Mouse (Mus musculus): ENCODE data around the gene Eya4. TPM values are rescaled to one million over a fixed set of nuclear protein-coding genes. Genes with fewer than 3 reads are reported as not detected.

Gene Eya4
- polyA plus RNA-seq, 1 experiment from 2014 or later = 0.56 TPM

- H3K4me1 ChIP-seq (replicated peaks) = no peaks in the 10 kb centered on the region
- no peak overlapping the region for H3K4me2 ChIP-seq
- 63% methylated on average over 4 of the region's 4 CpGs for WGBS
- no peaks in the 10 kb centered on the region for H3K9me3 ChIP-seq
- H3K9ac ChIP-seq = no peak overlapping the region
- no peak overlapping the region for H3K4me3 ChIP-seq
- no peak overlapping the region for H3K27ac ChIP-seq (replicated peaks)
- ATAC-seq (ENCODE audit: low FRiP score, low read depth) = no peak
- no peaks in the 10 kb centered on the region for H3K36me3 ChIP-seq
- no peaks in the 10 kb centered on the region for H3K27me3 ChIP-seq
Measured at GRCm38 (mm10) chr10:23322275-23322674, 28.3 kb downstream of the Eya4 start.

- 93% methylated on average over 3 of the region's 3 CpGs for WGBS
- no peaks in the 10 kb centered on the region for H3K4me1 ChIP-seq (replicated peaks)
- no peak overlapping the region for H3K4me3 ChIP-seq
- no peaks in the 10 kb centered on the region for H3K27me3 ChIP-seq
- H3K9ac ChIP-seq = no peak overlapping the region
- H3K36me3 ChIP-seq = no peaks in the 10 kb centered on the region
- no peaks in the 10 kb centered on the region for H3K9me3 ChIP-seq
- ATAC-seq (ENCODE audit: low FRiP score, low read depth) = no peak
- no peak overlapping the region for H3K27ac ChIP-seq (replicated peaks)
- no peak overlapping the region for H3K4me2 ChIP-seq
Measured at GRCm38 (mm10) chr10:23295616-23296015, 55.0 kb downstream of the Eya4 start.

GRCm38 (mm10) chr10:23292495-23292894 is 58.1 kb downstream of the Eya4 start:
- no peak for ATAC-seq (ENCODE audit: low FRiP score, low read depth)
- Histone ChIP-seq H3K27me3 (no peaks in the 10 kb centered on the region), H3K4me1 (replicated peaks) (no peaks in the 10 kb centered on the region), H3K9me3 (no peaks in the 10 kb centered on the region), H3K4me2 (no peak overlapping the region), H3K36me3 (no peaks in the 10 kb centered on the region), H3K4me3 (no peak overlapping the region), H3K27ac (replicated peaks) (no peak overlapping the region), H3K9ac (no peak overlapping the region)
- WGBS = 71% methylated on average over 7 of the region's 7 CpGs

- Histone ChIP-seq H3K27ac (replicated peaks) (no peak overlapping the region), H3K4me3 (no peak overlapping the region), H3K9ac (no peak overlapping the region), H3K36me3 (no peaks in the 10 kb centered on the region), H3K4me2 (no peak overlapping the region), H3K9me3 (no peaks in the 10 kb centered on the region), H3K4me1 (replicated peaks) (no peaks in the 10 kb centered on the region), H3K27me3 (no peaks in the 10 kb centered on the region)
- 90% methylated on average over 3 of the region's 3 CpGs for WGBS
- no peak for ATAC-seq (ENCODE audit: low FRiP score, low read depth)
Measured at GRCm38 (mm10) chr10:23277371-23277770, 73.2 kb downstream of the Eya4 start.

GRCm38 (mm10) chr10:23271050-23271621 is 79.5 kb downstream of the Eya4 start:
- Histone ChIP-seq H3K9me3 (no peaks in the 10 kb centered on the region), H3K4me2 (no peak overlapping the region), H3K27me3 (no peaks in the 10 kb centered on the region), H3K9ac (no peak overlapping the region), H3K36me3 (no peaks in the 10 kb centered on the region), H3K4me1 (replicated peaks) (no peaks in the 10 kb centered on the region), H3K27ac (replicated peaks) (no peak overlapping the region), H3K4me3 (no peak overlapping the region)
- 38% methylated on average over 9 of the region's 9 CpGs for WGBS
- peak; percentile 66; the same call in 1 of the 2 replicates for ATAC-seq (ENCODE audit: low FRiP score, low read depth)

GRCm38 (mm10) chr10:23270502-23270901 is 80.1 kb downstream of the Eya4 start:
- Histone ChIP-seq H3K36me3 (no peaks in the 10 kb centered on the region), H3K4me1 (replicated peaks) (no peaks in the 10 kb centered on the region), H3K9me3 (no peaks in the 10 kb centered on the region), H3K9ac (no peak overlapping the region), H3K27me3 (no peaks in the 10 kb centered on the region), H3K4me2 (no peak overlapping the region), H3K4me3 (no peak overlapping the region), H3K27ac (replicated peaks) (no peak overlapping the region)
- no peak for ATAC-seq (ENCODE audit: low FRiP score, low read depth)
- 72% methylated on average over 2 of the region's 2 CpGs for WGBS

- Histone ChIP-seq H3K4me1 (replicated peaks) (no peaks in the 10 kb centered on the region), H3K27me3 (no peaks in the 10 kb centered on the region), H3K9ac (no peak overlapping the region), H3K27ac (replicated peaks) (no peak overlapping the region), H3K36me3 (no peaks in the 10 kb centered on the region), H3K4me2 (no peak overlapping the region), H3K4me3 (no peak overlapping the region), H3K9me3 (no peaks in the 10 kb centered on the region)
- WGBS = 55% methylated on average over 4 of the region's 4 CpGs
- ATAC-seq (ENCODE audit: low FRiP score, low read depth) = no peak
Measured at GRCm38 (mm10) chr10:23252180-23252579, 98.4 kb downstream of the Eya4 start.

- ATAC-seq (ENCODE audit: low FRiP score, low read depth) = no peak
- Histone ChIP-seq H3K9me3 (no peaks in the 10 kb centered on the region), H3K4me2 (no peak overlapping the region), H3K9ac (no peak overlapping the region), H3K36me3 (no peaks in the 10 kb centered on the region), H3K4me3 (no peak overlapping the region), H3K4me1 (replicated peaks) (no peaks in the 10 kb centered on the region), H3K27ac (replicated peaks) (no peak overlapping the region), H3K27me3 (no peaks in the 10 kb centered on the region)
- WGBS = 62% methylated on average over 3 of the region's 3 CpGs
Measured at GRCm38 (mm10) chr10:23246485-23246884, 104.1 kb downstream of the Eya4 start.

- no peaks in the 10 kb centered on the region for H3K9me3 ChIP-seq
- no peak overlapping the region for H3K4me2 ChIP-seq
- ATAC-seq (ENCODE audit: low FRiP score, low read depth) = no peak
- H3K27ac ChIP-seq (replicated peaks) = no peak overlapping the region
- H3K36me3 ChIP-seq = no peaks in the 10 kb centered on the region
- H3K4me3 ChIP-seq = no peak overlapping the region
- no peaks in the 10 kb centered on the region for H3K27me3 ChIP-seq
- 77% methylated on average over 11 of the region's 11 CpGs for WGBS
- no peaks in the 10 kb centered on the region for H3K4me1 ChIP-seq (replicated peaks)
- H3K9ac ChIP-seq = no peak overlapping the region
Measured at GRCm38 (mm10) chr10:23236918-23237317, 113.7 kb downstream of the Eya4 start.

GRCm38 (mm10) chr10:23235405-23235804 is 115.2 kb downstream of the Eya4 start:
- 90% methylated on average over 4 of the region's 4 CpGs for WGBS
- no peak for ATAC-seq (ENCODE audit: low FRiP score, low read depth)
- H3K36me3 ChIP-seq = no peaks in the 10 kb centered on the region

GRCm38 (mm10) chr10:23233425-23233824 is 117.2 kb downstream of the Eya4 start:
- Histone ChIP-seq H3K4me3 (no peak overlapping the region), H3K9me3 (no peaks in the 10 kb centered on the region), H3K4me2 (no peak overlapping the region), H3K27me3 (no peaks in the 10 kb centered on the region), H3K4me1 (replicated peaks) (no peaks in the 10 kb centered on the region), H3K27ac (replicated peaks) (no peak overlapping the region), H3K9ac (no peak overlapping the region), H3K36me3 (no peaks in the 10 kb centered on the region)
- ATAC-seq (ENCODE audit: low FRiP score, low read depth) = no peak
- WGBS = 58% methylated on average over 6 of the region's 6 CpGs

More at GRCm38 (mm10) chr10:23235405-23235804, 115.2 kb downstream of the Eya4 start:
- Histone ChIP-seq H3K27ac (replicated peaks) (no peak overlapping the region), H3K9ac (no peak overlapping the region), H3K27me3 (no peaks in the 10 kb centered on the region), H3K4me2 (no peak overlapping the region), H3K4me3 (no peak overlapping the region), H3K9me3 (no peaks in the 10 kb centered on the region), H3K4me1 (replicated peaks) (no peaks in the 10 kb centered on the region)

- H3K4me3 ChIP-seq = no peak overlapping the region
- ATAC-seq (ENCODE audit: low FRiP score, low read depth) = no peak
- no peaks in the 10 kb centered on the region for H3K36me3 ChIP-seq
- WGBS = 84% methylated on average over 5 of the region's 5 CpGs
- no peaks in the 10 kb centered on the region for H3K4me1 ChIP-seq (replicated peaks)
- H3K27me3 ChIP-seq = no peaks in the 10 kb centered on the region
- H3K4me2 ChIP-seq = no peak overlapping the region
- no peak overlapping the region for H3K9ac ChIP-seq
- H3K27ac ChIP-seq (replicated peaks) = no peak overlapping the region
- no peaks in the 10 kb centered on the region for H3K9me3 ChIP-seq
Measured at GRCm38 (mm10) chr10:23230863-23231262, 119.7 kb downstream of the Eya4 start.

GRCm38 (mm10) chr10:23223336-23223735 is 127.2 kb downstream of the Eya4 start:
- Histone ChIP-seq H3K27me3 (no peaks in the 10 kb centered on the region), H3K9ac (no peak overlapping the region), H3K9me3 (no peaks in the 10 kb centered on the region), H3K27ac (replicated peaks) (no peak overlapping the region), H3K4me2 (no peak overlapping the region), H3K4me3 (no peak overlapping the region), H3K4me1 (replicated peaks) (no peaks in the 10 kb centered on the region), H3K36me3 (no peaks in the 10 kb centered on the region)
- no peak for ATAC-seq (ENCODE audit: low FRiP score, low read depth)
- 80% methylated on average over 5 of the region's 5 CpGs for WGBS

Measured in hindbrain, embryonic 15.5 days (tissue).